Mouse (Mus musculus): ENCODE measurements around the gene Tada1.

Gene Tada1

DNA sequence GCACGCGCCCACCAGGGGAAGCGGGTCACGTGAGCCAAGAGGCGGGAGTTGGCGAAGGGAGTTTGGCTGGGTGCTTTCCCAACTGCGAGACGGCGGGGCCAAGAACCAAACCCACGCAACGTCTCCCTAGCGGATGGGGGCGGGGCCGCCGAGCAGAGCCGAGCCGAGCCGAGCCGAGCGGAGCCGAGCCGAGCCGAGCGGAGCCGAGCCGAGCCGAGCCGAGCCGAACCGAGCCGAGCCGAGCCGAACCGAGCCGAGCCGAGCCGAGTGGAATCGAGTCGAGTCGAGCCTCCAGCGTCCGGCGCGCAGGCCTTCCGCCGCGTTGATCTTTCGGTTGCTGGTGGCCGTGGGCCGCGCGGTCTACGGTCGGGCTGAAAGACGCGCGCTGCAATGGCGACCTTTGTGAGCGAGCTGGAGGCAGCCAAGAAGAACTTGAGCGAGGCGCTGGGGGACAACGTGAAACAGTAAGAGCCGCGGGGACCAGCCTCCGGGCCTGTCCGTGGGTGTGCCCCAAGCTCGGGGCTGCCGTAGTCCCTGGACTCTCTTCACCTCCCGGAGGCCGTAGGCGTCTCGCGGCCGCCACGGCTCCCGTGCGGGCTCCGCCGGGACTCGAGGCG is at the start of gene Tada1:
TSS of gene Tada1 (plus strand) at position 85 of the 617 bp plus-strand sequence.
- peak; percentile 82 for DNase-seq (ENCODE audit: low spot score)

DNA sequence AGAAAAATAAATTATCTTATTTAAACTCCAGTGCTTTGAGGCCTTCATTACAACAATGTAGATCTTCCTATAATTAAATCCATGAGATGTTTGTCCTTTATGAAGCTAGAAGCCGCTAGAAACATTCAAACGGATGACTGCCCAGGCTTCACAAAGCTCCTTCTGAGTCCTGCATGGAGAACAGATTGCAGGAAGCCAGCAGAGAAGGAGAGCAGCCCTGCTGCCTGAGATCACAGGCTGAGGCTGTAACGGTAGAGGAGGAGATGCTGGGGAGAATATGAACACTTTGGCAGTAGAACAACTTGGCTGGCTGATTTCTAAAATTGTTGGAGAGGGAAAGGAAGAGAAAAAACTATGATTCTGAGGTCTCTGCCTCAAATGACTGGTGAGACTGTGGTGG is 48.1 kb upstream of the Tada1 start:
- DNase-seq (ENCODE audit: low spot score): no peak

GRCm38 (mm10) chr1:166339110-166339509 is 39.8 kb upstream of the Tada1 start:
- no peak for DNase-seq (ENCODE audit: low spot score)

DNA sequence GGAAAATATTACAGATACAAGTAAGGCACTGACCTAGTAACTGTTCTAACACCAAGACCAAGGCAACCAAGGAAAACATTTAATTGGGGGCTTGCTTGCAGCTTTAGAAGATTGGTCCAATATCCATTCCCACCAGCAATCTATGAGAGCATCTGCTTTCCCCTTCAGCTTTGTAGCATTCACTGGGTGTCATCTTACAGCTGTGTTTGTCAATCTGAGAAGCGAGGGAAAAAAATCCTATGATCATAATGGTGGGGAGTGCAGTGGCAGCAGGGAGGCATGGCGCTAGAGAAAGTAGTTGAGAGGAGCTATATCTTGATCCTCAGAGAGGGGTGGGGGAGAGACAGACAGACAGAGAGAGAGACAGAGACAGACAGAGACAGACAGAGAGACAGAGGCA is 36.8 kb upstream of the Tada1 start:
- no peak for DNase-seq (ENCODE audit: low spot score)

DNA sequence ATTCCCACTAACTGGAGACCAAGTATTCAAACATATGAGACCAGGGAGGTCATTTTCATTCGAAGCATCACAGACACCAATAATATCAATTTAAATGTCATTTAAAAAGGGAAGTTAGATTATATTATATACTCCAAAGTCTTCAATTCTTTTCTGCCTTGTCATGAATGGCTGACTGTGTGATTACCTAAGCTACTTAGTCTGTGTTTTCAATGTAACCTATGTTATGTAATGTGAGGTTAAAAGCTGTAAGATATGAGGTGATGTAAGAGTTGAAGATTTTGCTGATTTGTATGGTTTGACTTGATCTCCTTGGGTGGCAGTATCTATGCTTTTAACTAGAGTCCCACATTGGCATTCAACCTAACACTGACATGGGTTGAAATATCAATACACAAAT is 36.4 kb upstream of the Tada1 start:
- no peak for DNase-seq (ENCODE audit: low spot score)

- no peak for DNase-seq (ENCODE audit: low spot score)
Observed at GRCm38 (mm10) chr1:166343586-166343985, 35.3 kb upstream of the Tada1 start.

DNA sequence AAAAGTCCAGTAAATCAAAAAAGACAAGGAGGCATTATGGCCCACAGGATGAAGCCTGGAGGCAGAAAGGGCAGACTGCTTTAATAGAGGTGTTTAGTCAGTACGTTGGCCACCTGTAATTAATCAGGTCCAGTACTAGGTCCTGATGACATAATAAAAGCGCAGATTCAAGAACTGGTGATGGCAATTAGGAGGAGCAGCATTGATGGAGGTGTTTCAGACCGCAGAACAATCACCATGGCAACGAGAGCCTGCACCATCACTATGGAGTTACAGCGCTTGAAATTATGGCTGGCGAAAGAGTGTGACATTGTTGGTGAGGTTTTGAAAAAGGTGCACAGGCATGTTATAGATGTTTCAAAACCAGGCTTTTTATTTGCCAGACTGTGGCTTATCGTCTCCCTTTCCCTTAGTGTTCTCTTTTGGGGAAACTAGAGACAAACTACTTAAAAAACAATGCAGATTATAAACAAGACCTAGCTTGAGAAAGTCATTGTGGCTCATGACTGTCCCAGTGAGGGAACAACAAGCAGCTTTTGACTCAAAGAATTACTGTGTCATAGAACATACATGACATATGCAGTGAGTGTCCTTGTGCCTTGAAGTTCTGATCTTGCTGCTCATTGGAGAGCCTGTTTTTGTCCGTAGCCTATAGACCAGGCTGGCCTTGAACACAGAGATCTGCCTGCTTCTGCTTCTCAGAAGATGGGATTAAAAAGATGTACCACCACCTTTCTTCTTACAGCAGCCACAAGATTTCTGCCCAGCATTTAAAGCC is 34.4 kb upstream of the Tada1 start:
- DNase-seq (ENCODE audit: low spot score): no peak

DNA sequence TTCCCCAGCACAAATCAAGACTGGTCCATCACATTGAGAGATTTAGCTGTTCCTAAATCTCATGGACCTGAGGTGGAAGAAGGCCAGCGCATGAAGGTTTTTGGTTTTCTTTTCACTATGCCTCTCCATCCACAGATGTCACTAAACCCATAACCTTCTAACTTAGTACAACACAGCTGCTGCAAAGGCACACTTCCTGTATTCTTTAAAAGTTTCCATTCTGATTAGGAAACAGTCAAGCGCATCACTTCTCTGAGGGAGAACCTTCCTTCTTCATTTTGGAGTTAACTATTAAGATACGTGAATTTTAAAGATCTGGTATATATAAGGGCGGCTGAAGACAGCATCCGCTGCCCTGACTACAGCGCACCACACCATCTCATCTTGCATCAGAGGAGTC is 33.3 kb upstream of the Tada1 start:
- DNase-seq (ENCODE audit: low spot score): no peak

DNA sequence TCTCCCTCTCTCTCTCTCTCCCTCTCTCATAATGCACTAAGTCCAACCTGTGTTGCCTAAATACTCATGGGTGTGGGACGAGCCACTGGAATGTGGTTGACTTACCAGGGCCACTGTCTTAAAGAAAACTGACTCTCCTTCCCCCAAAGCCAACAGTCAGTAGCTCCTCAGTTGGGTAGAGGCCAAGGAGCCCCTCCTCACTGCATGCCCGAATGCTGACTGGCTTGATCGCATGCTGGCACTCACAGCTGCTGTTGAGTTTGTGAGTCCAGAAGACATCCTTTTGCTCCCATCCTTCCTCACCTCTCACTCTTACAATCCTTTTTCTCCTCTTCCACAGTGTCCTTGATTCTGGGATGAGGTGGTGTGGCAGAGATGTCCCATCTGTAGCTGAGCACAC is 32.0 kb upstream of the Tada1 start:
- DNase-seq (ENCODE audit: low spot score): no peak

- DNase-seq (ENCODE audit: low spot score): no peak
Observed at GRCm38 (mm10) chr1:166349341-166349740, 29.6 kb upstream of the Tada1 start.

DNA sequence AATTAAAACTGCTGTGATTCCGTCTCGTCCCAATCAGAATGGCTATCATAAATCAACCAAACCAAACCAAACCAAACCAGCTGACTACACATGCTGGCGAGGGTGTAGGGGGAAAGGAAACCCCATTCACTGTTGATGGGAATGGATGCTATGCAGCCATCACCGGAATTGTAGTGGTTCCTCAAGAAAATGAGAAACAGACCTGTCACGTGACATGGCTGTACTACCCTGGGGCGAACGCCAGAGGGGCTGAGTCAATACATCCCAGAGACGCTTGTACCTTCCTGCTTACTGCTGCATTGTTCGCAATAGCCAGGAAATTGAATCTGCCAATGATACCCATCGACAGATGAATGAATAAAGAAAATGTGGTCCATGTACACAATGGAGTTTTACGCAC is 29.1 kb upstream of the Tada1 start:
- no peak for DNase-seq (ENCODE audit: low spot score)

DNA sequence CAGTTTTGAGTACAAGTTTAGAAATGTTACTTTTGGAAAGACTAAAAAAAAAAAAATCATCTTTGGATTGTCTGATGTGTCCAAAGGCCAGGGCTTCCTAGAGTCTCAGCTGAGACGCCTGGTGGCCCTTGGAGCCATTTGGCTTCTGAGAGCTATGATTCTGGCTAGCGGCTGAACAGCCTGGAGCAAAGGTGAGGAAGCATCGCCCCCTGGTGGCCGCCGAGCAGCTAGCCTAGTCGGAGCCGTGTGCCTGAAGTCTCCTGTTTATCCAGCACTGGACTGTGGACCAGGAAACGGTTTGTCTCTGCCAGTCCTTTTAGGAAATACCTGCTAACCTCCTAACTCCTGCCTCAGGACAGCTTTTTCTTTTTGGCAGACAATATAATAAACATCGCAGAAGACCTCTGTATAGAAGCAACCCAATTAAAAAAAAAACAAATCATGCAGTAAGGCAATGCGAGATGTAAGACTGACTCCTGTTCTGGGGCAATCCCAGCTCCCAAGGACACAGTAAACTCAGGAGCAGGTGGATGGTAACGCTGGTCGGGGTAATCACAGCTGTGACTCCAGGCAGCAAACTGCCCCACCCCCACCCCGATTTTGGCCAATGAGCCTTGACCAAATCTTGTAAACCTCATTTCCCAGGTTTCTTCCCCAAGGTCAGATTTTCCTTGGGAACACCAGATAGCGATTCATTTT is 18.6 kb upstream of the Tada1 start:
- peak; percentile 15 for DNase-seq (ENCODE audit: low spot score)

DNA sequence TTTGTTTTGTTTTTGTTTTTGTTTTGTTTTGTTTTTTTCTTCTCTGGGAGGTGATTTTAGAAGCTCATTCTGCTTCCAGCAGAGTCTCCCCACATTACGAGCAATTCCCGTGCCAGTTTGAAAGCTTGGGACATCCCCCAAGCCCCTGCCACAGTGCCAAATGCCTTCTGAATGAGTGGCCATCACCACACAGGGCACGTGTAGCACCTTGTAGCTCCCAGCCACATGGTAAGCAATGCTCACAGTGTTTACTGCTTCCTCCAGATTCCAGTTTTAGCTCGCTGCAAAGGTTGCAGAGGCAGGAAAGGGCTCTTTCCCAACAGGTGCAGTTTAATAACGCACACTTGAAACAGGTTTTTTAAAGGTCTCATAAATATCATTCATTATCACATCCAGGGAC is 18.0 kb upstream of the Tada1 start:
- no peak for DNase-seq (ENCODE audit: low spot score)

DNA sequence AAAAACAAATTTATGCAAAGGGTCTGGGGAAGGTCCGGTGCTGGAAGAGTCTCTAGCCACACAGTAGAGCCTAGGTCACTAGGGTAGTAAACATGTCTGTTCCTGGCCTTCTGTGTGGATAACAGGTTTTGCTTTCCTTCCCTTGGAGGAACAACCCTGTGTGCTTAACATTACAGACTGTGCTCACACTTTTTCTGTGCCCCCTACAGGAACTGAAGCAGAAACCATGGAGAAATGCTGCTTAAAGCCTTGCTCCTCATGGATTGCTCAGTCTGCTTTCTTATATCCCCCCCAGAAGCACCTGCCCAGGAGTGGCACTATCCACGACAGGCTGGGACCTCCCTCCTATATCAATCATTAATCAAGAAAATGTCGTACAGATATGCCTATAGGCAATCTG is 17.1 kb upstream of the Tada1 start:
- no peak for DNase-seq (ENCODE audit: low spot score)

- DNase-seq (ENCODE audit: low spot score): no peak
Observed at GRCm38 (mm10) chr1:166362659-166363058, 16.2 kb upstream of the Tada1 start.

- DNase-seq (ENCODE audit: low spot score): no peak
Observed at GRCm38 (mm10) chr1:166363122-166363521, 15.8 kb upstream of the Tada1 start.

DNA sequence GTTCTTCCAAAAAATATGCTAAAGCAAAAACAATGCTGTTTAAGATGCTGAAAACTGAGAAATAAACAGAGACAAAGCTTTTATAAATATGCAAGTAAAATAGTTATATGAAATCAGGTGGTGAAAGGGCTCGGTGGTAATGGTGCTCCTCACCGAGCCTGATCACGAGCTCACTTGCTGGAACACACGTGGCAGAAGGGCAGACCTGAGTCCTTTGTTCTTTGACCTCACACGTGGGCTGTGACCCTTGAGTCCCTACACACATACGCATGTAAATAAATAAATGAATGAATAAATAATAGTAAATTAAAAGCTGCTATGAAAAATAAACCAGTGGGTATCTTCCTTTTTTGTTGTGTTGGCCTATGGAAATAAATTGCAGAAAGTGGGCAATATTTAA is 1.7 kb upstream of the Tada1 start:
- no peak for DNase-seq (ENCODE audit: low spot score)

DNA sequence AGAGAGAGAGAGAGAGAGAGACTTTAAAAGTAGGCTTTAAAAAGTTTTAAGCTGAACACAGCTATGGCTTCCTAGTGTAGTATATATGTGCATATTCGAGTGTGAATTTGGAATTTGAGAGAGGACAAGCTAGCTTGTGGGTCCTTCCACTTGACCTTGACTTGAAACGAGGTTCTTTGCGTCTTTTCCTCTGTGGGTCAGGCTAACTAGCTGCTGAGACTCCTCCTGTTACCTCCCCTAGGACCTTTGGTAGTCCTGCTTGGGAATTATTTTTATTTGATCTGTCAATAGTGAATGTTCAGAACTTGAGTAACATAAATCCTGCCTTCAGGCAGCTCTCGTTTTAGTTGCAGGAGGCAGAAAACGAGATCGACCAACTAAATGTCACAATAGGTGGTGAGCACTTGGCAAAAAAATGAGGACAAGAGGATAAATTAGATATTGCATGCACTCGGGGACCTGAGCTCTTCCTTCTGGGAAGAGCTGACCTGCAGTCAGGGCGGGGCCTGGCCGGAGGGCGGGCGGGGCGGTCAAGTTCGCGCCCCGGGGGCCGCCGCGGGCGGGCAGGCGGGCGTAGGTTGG is 375 bp upstream of the Tada1 start:
- DNase-seq (ENCODE audit: low spot score): no peak

DNA sequence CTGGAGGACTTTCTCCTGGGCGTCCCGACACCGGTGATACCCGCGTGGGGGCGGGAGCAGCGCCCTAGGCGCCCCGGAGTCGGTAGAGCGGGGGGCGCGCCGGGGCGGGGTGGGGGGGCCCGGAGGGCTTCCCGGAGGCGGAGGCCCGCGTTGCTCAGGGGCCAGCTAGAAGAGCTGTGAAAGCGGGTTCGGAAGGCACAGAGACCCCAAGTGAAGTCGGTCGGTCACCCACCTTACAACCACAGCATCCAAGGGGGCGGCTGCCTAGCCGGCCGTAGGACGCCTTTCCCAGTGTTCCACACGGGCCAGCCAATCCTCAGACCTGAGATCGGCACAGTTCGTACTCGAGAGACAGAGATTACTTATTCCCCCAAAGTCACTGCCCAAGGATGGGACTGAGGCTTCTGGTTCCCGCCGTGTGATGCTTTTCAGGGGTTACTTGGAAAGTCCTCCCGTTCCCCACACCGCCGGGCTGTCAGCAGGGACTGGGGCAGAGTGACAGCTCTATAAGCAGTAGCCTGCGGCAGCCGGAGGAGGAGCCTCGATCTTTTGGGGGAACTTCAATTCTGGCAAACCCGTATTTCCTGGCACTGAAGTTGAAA is 834 bp downstream of the Tada1 start:
- peak; percentile 64 for DNase-seq (ENCODE audit: low spot score)

DNA sequence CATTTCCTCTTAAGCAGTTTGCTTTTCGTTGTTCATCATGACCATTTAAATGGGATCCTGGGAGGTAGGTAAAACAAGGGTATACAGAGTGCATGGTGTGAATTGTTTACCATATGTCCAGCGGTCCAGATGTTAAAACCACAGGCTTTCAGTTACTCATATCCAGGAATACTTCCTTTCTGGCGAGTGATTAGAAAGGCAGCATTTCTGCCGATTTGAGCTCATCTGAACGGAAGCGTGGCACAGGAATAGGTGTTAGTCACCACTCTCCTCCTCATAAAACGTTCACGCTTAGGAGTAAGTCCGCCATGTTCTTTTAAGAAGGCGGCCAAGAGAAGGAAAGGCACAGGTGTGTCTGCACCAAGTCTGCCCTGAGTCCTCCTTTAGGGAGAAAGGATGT is 2.4 kb downstream of the Tada1 start:
- DNase-seq (ENCODE audit: low spot score): no peak

GRCm38 (mm10) chr1:166381821-166382220 is 2.9 kb downstream of the Tada1 start:
- no peak for DNase-seq (ENCODE audit: low spot score)

DNA sequence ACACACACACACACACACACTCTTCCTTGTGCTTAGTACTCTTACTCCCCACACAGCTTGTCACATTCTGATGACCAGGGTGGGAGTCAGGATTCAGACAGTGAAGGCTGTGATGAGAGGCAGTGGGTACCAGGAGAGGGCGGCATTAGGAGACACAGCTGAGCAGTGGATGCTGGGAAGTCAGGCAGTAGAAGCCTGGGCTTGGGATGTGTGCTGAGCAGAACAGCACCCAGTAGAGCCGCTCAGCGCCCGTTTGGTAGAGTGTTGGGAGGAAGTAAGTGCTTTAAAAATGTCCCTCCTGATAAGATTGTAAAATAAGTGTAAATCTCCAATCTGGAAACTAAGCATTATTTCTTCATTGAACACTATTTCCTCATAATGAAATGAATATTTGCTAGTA is 3.7 kb downstream of the Tada1 start:
- no peak for DNase-seq (ENCODE audit: low spot score)

DNA sequence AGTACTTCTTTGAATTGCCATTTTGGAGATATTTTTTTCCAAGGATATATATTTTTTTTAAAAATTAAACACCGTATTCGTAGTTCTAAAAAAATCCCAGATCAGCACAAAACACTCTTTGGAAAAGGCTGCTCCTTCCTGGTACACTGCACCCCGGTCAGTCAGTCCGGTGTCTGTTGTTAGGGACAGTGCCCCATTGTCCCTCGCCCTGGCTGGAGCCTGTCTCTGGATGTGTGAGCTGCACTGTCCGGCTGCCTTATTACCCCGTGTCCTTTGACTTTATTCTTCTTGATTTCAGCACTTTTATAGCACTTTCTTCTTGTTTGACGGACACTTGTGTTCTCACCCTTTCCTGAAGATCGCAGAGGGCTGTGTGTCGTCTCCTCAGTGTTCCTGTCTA is 5.7 kb downstream of the Tada1 start:
- DNase-seq (ENCODE audit: low spot score): no peak

Measured in c-Kit-positive CD71-positive TER-119-positive erythroid progenitor cells, embryonic 14.5 days (primary cell).